Mouse (Mus musculus): ENCODE results near the gene Tardbp.

GRCm38 (mm10) chr4:148644926-148645325 lies 18.1 kb upstream of the Tardbp start:
- no peak for TF ChIP-seq CTCF (IDR thresholded peaks at IDR 0.05; ENCODE audit: low read depth, low read length)
- TF ChIP-seq POLR2A (IDR thresholded peaks at IDR 0.05; ENCODE audit: insufficient read depth, low read length) = no peak
- no peak for TF ChIP-seq EP300 (IDR thresholded peaks at IDR 0.05; ENCODE audit: insufficient read depth, low read depth, low read length)
